Mouse (Mus musculus) heart, postnatal 0 days (tissue): ENCODE data around the gene Eef2k.

Experiments
- CTCF ChIP-seq: IDR thresholded peaks from 2 replicates; pipeline ENCODE4 v1.5.1; 2016; ENCODE audit warnings: antibody characterized with exemption, control low read depth, low read depth
- EP300 ChIP-seq: IDR thresholded peaks from 2 replicates; pipeline ENCODE4 v1.6.1; 2016; ENCODE audit warnings: antibody characterized with exemption, low read depth

- TF ChIP-seq CTCF (peak; percentile 39), EP300 (no peak)
Observed at GRCm38 (mm10) chr7:120842345-120843036, at the start of gene Eef2k.
